ENCODE assay signal across 20 mouse cellular contexts in the genomic region with DNA sequence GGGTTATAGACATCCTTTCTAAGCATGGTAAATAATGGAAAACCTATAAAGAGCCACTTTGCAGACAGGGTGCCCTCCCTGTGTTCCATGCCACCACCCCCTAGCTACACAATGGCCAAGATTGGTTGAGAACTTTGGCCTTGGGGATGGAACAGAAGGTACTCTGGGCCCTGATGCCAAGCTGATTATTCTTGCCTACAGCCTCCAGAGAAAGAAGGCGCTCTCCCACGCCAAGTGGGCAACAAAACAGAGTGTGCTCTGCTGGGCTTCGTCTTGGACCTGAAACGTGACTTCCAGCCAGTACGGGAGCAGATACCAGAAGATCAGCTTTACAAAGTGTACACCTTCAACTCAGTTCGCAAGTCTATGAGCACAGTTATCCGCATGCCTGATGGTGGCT. TPM values are rescaled to one million over a fixed set of nuclear protein-coding genes. Genes with fewer than 3 reads are reported as not detected.
A peak's percentile ranks its signal among the peaks of the same experiment; 100 is the strongest.
DNase-seq lines count a peak whose midpoint lies in the region; ATAC-seq and TF ChIP-seq lines count a peak whose summit lies in the region.
"Had no signal": no experiment of that assay in that cellular context is flagged by ENCODE, and none has a peak within 500 bp of the region (broad histone marks: within the 10 kb centered on the region; RNA-seq: fewer than 3 reads in every experiment).

No protein-coding gene starts in this region.

- no peak for TF ChIP-seq CTCF in cerebellum, adult 2 months (IDR thresholded peaks at IDR 0.05; ENCODE audit: borderline replicate concordance, insufficient read depth, low read depth, low read length)
- no peak for TF ChIP-seq CTCF in liver, postnatal 0 days (IDR thresholded peaks at IDR 0.05; ENCODE audit: low read depth)

- H3K4me2 ChIP-seq in liver, postnatal 0 days (ENCODE audit: low read depth, low read length) = no peak overlapping the region
- H3K4me2 ChIP-seq: embryonic facial prominence, embryonic 12.5 days; forebrain, embryonic 15.5 days; heart, embryonic 13.5 days; hindbrain, embryonic 12.5 days; intestine, embryonic 15.5 days had no signal

- no peaks in the 10 kb centered on the region for H3K27me3 ChIP-seq in cerebellum, adult 2 months (ENCODE audit: control insufficient read depth, insufficient read depth, low read length)
- H3K27me3 ChIP-seq in liver, postnatal 0 days (ENCODE audit: insufficient read depth, low read length) = no peaks in the 10 kb centered on the region
- H3K27me3 ChIP-seq: embryonic facial prominence, embryonic 12.5 days; forebrain, embryonic 15.5 days; hindbrain, embryonic 12.5 days; intestine, embryonic 15.5 days had no signal

- TF ChIP-seq POLR2A in cerebellum, adult 2 months (IDR thresholded peaks at IDR 0.05; ENCODE audit: borderline replicate concordance, insufficient read depth, low read length) = no peak

- TF ChIP-seq EP300 in liver, postnatal 0 days (IDR thresholded peaks at IDR 0.05; ENCODE audit: low read depth) = no peak

- no peak for ATAC-seq in inflammation-experienced regulatory T-cells, adult 6 months
- no peak for ATAC-seq in liver, postnatal 0 days
- ATAC-seq: CD4-positive, CD25-positive, alpha-beta regulatory T cell, adult 4 months; forebrain, embryonic 15.5 days; hindbrain, postnatal 0 days; intestine, embryonic 15.5 days had no signal

- no peaks in the 10 kb centered on the region for H3K9me3 ChIP-seq in liver, postnatal 0 days (ENCODE audit: low read length)
- H3K9me3 ChIP-seq: embryonic facial prominence, embryonic 12.5 days; forebrain, embryonic 15.5 days; G1E; heart, embryonic 13.5 days; hindbrain, embryonic 12.5 days; intestine, embryonic 15.5 days had no signal

- peaks cover 9% of the 10 kb centered on the region for H3K4me1 ChIP-seq in cerebellum, adult 2 months (ENCODE audit: control insufficient read depth, insufficient read depth, low read length)
- H3K4me1 ChIP-seq in liver, postnatal 0 days (ENCODE audit: insufficient read depth) = no peaks in the 10 kb centered on the region
- H3K4me1 ChIP-seq: embryonic facial prominence, embryonic 12.5 days; forebrain, embryonic 15.5 days; heart, embryonic 13.5 days; hindbrain, embryonic 12.5 days; intestine, embryonic 15.5 days had no signal

- H3K36me3 ChIP-seq in liver, postnatal 0 days (replicated peaks; ENCODE audit: insufficient read depth, low read length) = no peaks in the 10 kb centered on the region
- H3K36me3 ChIP-seq: embryonic facial prominence, embryonic 12.5 days; forebrain, embryonic 15.5 days; G1E; heart, embryonic 13.5 days; hindbrain, embryonic 12.5 days; intestine, embryonic 15.5 days had no signal

- DNase-seq in ovary, adult 18-20 months (ENCODE audit: low spot score) = peak; percentile 14
- no peak for DNase-seq in ovary, postnatal 36 days (ENCODE audit: low spot score)
- DNase-seq in cerebellum, adult 2 months = peak; percentile 46 to 62
- peak; percentile 58 for DNase-seq in cerebellum, adult 9-11 months
- DNase-seq in cerebellum, postnatal 36 days = peak; percentile 37 to 39
- no peak for DNase-seq in liver, postnatal 0 days
- DNase-seq: adrenal gland, adult 8-10 months; gastrocnemius, postnatal 36 days; heart, adult 11 months; heart, postnatal 36 days; kidney, adult 18-20 months had no signal

- 19% methylated on average over 7 of the region's 7 CpGs for WGBS in cerebellum, adult 2 months
- 76% methylated on average over 7 of the region's 7 CpGs for WGBS in liver, postnatal 0 days (ENCODE audit: insufficient replicate concordance)

- H3K9ac ChIP-seq in liver, postnatal 0 days (replicated peaks) = no peak overlapping the region
- H3K9ac ChIP-seq: embryonic facial prominence, embryonic 12.5 days; forebrain, embryonic 15.5 days; heart, embryonic 13.5 days; hindbrain, embryonic 12.5 days; intestine, embryonic 15.5 days had no signal

- H3K4me3 ChIP-seq in cerebellum, adult 2 months (replicated peaks; ENCODE audit: insufficient read depth, low read depth, low read length) = no peak overlapping the region
- no peak overlapping the region for H3K4me3 ChIP-seq in liver, postnatal 0 days (ENCODE audit: low read depth, low read length)
- H3K4me3 ChIP-seq: embryonic facial prominence, embryonic 12.5 days; forebrain, embryonic 15.5 days; heart, embryonic 13.5 days; hindbrain, embryonic 12.5 days; intestine, embryonic 15.5 days had no signal

- H3K27ac ChIP-seq in cerebellum, adult 2 months (ENCODE audit: insufficient read depth, low read length) = no peak overlapping the region; the same call in 1 of the 2 replicates
- no peak overlapping the region for H3K27ac ChIP-seq in liver, postnatal 0 days (ENCODE audit: low read depth)
- H3K27ac ChIP-seq: embryonic facial prominence, embryonic 12.5 days; forebrain, embryonic 15.5 days; heart, embryonic 13.5 days; hindbrain, embryonic 12.5 days; hindbrain, postnatal 0 days; intestine, embryonic 15.5 days had no signal

RNA-seq across cellular contexts. Expression of a gene that starts 35.0 kb away (rescaled TPM):
- polyA plus RNA-seq in cerebellum, adult 2 months (2012; rRNA removed) = 113 and 144 TPM in 2 replicates
- polyA plus RNA-seq in inflammation-experienced regulatory T-cells, adult 6 months (2017; shearing (Covaris generic)) = not detected
- not detected in 2 replicates for polyA plus RNA-seq in liver, postnatal 0 days (2015; fragmentation: Nextera tagmentation; extraction: Ambion mirVana)
- polyA plus RNA-seq: CD4-positive, CD25-positive, alpha-beta regulatory T cell, adult 4 months; G1E had no signal

RNA-seq across cellular contexts. Expression of a gene that starts 54.5 kb away (rescaled TPM):
- 14.2 and 17.2 TPM in 2 replicates for polyA plus RNA-seq in cerebellum, adult 2 months (2012; rRNA removed)
- 1 to 10 TPM in 1 of 3 experiments, not detected in 2; 1.1 TPM for polyA plus RNA-seq in inflammation-experienced regulatory T-cells, adult 6 months (2017; shearing (Covaris generic))
- 17.4 and 18.3 TPM in 2 replicates for polyA plus RNA-seq in liver, postnatal 0 days (2015; fragmentation: Nextera tagmentation; extraction: Ambion mirVana)
- polyA plus RNA-seq: CD4-positive, CD25-positive, alpha-beta regulatory T cell, adult 4 months; G1E had no signal

Comparison
In these comparisons a context has a peak if more than half of its experiments do, and no peak if none do; other contexts are left out.
1. DNase-seq: peak in ovary, adult 18-20 months (single experiment), cerebellum, adult 2 months (2 of 2), cerebellum, adult 9-11 months (single experiment) and cerebellum, postnatal 36 days (2 of 2); none in ovary, postnatal 36 days (single experiment) and liver, postnatal 0 days (single experiment).
2. RNA of a gene that starts 35.0 kb away (polyA plus RNA-seq): 113 to 144 TPM in cerebellum, adult 2 months; not detected in inflammation-experienced regulatory T-cells, adult 6 months and not detected in liver, postnatal 0 days; every median in the first group is over 100 times any median in the second.